Mouse (Mus musculus): ENCODE data around the gene Rtn4rl2. TPM values are rescaled to one million over a fixed set of nuclear protein-coding genes. Genes with fewer than 3 reads are reported as not detected.

Rtn4rl2 gene
- polyA plus RNA-seq, 2 experiments: 1.5 to 4.5 TPM

GRCm38 (mm10) chr2:84845226-84845625 is 41.3 kb downstream of the Rtn4rl2 start:
- no peak overlapping the region for H3K4me2 ChIP-seq (replicated peaks; ENCODE audit: low read depth, low read length, severe bottlenecking)
- TF ChIP-seq POLR2A (IDR thresholded peaks at IDR 0.05; ENCODE audit: borderline replicate concordance, extremely low read depth, insufficient read depth, insufficient read length): no peak
- H3K4me3 ChIP-seq (replicated peaks; ENCODE audit: low read length): no peak overlapping the region
- peaks cover 20% of the 10 kb centered on the region for H3K36me3 ChIP-seq (ENCODE audit: control insufficient read depth, insufficient read depth, low read length)
- no peaks in the 10 kb centered on the region for H3K9me3 ChIP-seq (ENCODE audit: control insufficient read depth, low read length)
- ATAC-seq (ENCODE audit: low FRiP score, low read depth) (no peak), DNase-seq (ENCODE audit: low spot score) (no peak)
- 39% methylated on average over 1 of the region's 1 CpGs for WGBS
- peaks cover 14% of the 10 kb centered on the region for H3K4me1 ChIP-seq (ENCODE audit: control insufficient read depth, insufficient read depth, low read length)
- no peaks in the 10 kb centered on the region for H3K27me3 ChIP-seq (ENCODE audit: control insufficient read depth, insufficient read depth, low read length)
- H3K9ac ChIP-seq (ENCODE audit: low read depth, low read length, severe bottlenecking): no peak overlapping the region
- no peak overlapping the region for H3K27ac ChIP-seq (replicated peaks; ENCODE audit: low read depth, low read length)

- no peak overlapping the region for H3K9ac ChIP-seq (ENCODE audit: low read depth, low read length, severe bottlenecking)
- no peaks in the 10 kb centered on the region for H3K27me3 ChIP-seq (ENCODE audit: control insufficient read depth, insufficient read depth, low read length)
- no peaks in the 10 kb centered on the region for H3K9me3 ChIP-seq (ENCODE audit: control insufficient read depth, low read length)
- TF ChIP-seq POLR2A (IDR thresholded peaks at IDR 0.05; ENCODE audit: borderline replicate concordance, extremely low read depth, insufficient read depth, insufficient read length): no peak
- no peak overlapping the region for H3K27ac ChIP-seq (replicated peaks; ENCODE audit: low read depth, low read length)
- no peak overlapping the region for H3K4me3 ChIP-seq (replicated peaks; ENCODE audit: low read length)
- ATAC-seq (ENCODE audit: low FRiP score, low read depth): no peak
- DNase-seq (ENCODE audit: low spot score): no peak
- H3K36me3 ChIP-seq (ENCODE audit: control insufficient read depth, insufficient read depth, low read length): peaks cover 8% of the 10 kb centered on the region
- peaks cover 16% of the 10 kb centered on the region for H3K4me1 ChIP-seq (ENCODE audit: control insufficient read depth, insufficient read depth, low read length)
- H3K4me2 ChIP-seq (replicated peaks; ENCODE audit: low read depth, low read length, severe bottlenecking): no peak overlapping the region
- 82% methylated on average over 6 of the region's 6 CpGs for WGBS
These were observed 42.9 kb downstream of the Rtn4rl2 start for GRCm38 (mm10) chr2:84843654-84844053.

- H3K27me3 ChIP-seq (ENCODE audit: control insufficient read depth, insufficient read depth, low read length): no peaks in the 10 kb centered on the region
- H3K4me2 ChIP-seq (replicated peaks; ENCODE audit: low read depth, low read length, severe bottlenecking): no peak overlapping the region
- H3K36me3 ChIP-seq (ENCODE audit: control insufficient read depth, insufficient read depth, low read length): peaks cover 4% of the 10 kb centered on the region
- no peak for TF ChIP-seq POLR2A (IDR thresholded peaks at IDR 0.05; ENCODE audit: borderline replicate concordance, extremely low read depth, insufficient read depth, insufficient read length)
- no peak for ATAC-seq (ENCODE audit: low FRiP score, low read depth)
- no peak for DNase-seq (ENCODE audit: low spot score)
- peaks cover 20% of the 10 kb centered on the region for H3K4me1 ChIP-seq (ENCODE audit: control insufficient read depth, insufficient read depth, low read length)
- H3K9me3 ChIP-seq (ENCODE audit: control insufficient read depth, low read length): no peaks in the 10 kb centered on the region
- H3K27ac ChIP-seq (replicated peaks; ENCODE audit: low read depth, low read length): no peak overlapping the region
- no peak overlapping the region for H3K4me3 ChIP-seq (replicated peaks; ENCODE audit: low read length)
- H3K9ac ChIP-seq (ENCODE audit: low read depth, low read length, severe bottlenecking): no peak overlapping the region
These were observed 44.6 kb downstream of the Rtn4rl2 start for GRCm38 (mm10) chr2:84841905-84842304.

- no peak for TF ChIP-seq POLR2A (IDR thresholded peaks at IDR 0.05; ENCODE audit: borderline replicate concordance, extremely low read depth, insufficient read depth, insufficient read length)
- Histone ChIP-seq H3K36me3 (ENCODE audit: control insufficient read depth, insufficient read depth, low read length) (peaks cover 4% of the 10 kb centered on the region), H3K27ac (replicated peaks; ENCODE audit: low read depth, low read length) (peak overlapping the region; percentile 83), H3K9me3 (ENCODE audit: control insufficient read depth, low read length) (no peaks in the 10 kb centered on the region), H3K9ac (ENCODE audit: low read depth, low read length, severe bottlenecking) (peak overlapping the region; percentile 75), H3K27me3 (ENCODE audit: control insufficient read depth, insufficient read depth, low read length) (no peaks in the 10 kb centered on the region), H3K4me1 (ENCODE audit: control insufficient read depth, insufficient read depth, low read length) (peaks cover 20% of the 10 kb centered on the region), H3K4me3 (replicated peaks; ENCODE audit: low read length) (peak overlapping the region; percentile 66), H3K4me2 (replicated peaks; ENCODE audit: low read depth, low read length, severe bottlenecking) (peak overlapping the region; percentile 80)
- WGBS: 6% methylated on average over 14 of the region's 17 CpGs
- ATAC-seq (ENCODE audit: low FRiP score, low read depth): peak; percentile 19; the same call in 1 of the 2 replicates
- no peak for DNase-seq (ENCODE audit: low spot score)
These were observed 45.6 kb downstream of the Rtn4rl2 start for GRCm38 (mm10) chr2:84840748-84841563.

- H3K4me3 ChIP-seq (replicated peaks; ENCODE audit: low read length): peak overlapping the region; percentile 66
- no peaks in the 10 kb centered on the region for H3K9me3 ChIP-seq (ENCODE audit: control insufficient read depth, low read length)
- H3K27ac ChIP-seq (replicated peaks; ENCODE audit: low read depth, low read length): peak overlapping the region; percentile 83
- peak overlapping the region; percentile 75 for H3K9ac ChIP-seq (ENCODE audit: low read depth, low read length, severe bottlenecking)
- TF ChIP-seq POLR2A (IDR thresholded peaks at IDR 0.05; ENCODE audit: borderline replicate concordance, extremely low read depth, insufficient read depth, insufficient read length): peak; percentile 55; the same call in 1 of the 2 replicates
- peaks cover 20% of the 10 kb centered on the region for H3K4me1 ChIP-seq (ENCODE audit: control insufficient read depth, insufficient read depth, low read length)
- under 1% methylated on average over 54 of the region's 54 CpGs for WGBS
- DNase-seq (ENCODE audit: low spot score) (peak; percentile 81), ATAC-seq (ENCODE audit: low FRiP score, low read depth) (peak; percentile 89)
- H3K4me2 ChIP-seq (replicated peaks; ENCODE audit: low read depth, low read length, severe bottlenecking): peak overlapping the region; percentile 80
- H3K36me3 ChIP-seq (ENCODE audit: control insufficient read depth, insufficient read depth, low read length): peaks cover 4% of the 10 kb centered on the region
- H3K27me3 ChIP-seq (ENCODE audit: control insufficient read depth, insufficient read depth, low read length): no peaks in the 10 kb centered on the region
These were observed 46.3 kb downstream of the Rtn4rl2 start for GRCm38 (mm10) chr2:84840016-84840747.
